Mouse (Mus musculus): Measurements from ENCODE around the gene Wwox.

The Wwox gene

GRCm38 (mm10) chr8:115159711-115160374 lies 720.4 kb downstream of the Wwox start:
- DNase-seq (ENCODE audit: low spot score): peak; percentile 67

- no peak for DNase-seq (ENCODE audit: low spot score)
Observed at GRCm38 (mm10) chr8:115160407-115160806, 721.0 kb downstream of the Wwox start.

DNA sequence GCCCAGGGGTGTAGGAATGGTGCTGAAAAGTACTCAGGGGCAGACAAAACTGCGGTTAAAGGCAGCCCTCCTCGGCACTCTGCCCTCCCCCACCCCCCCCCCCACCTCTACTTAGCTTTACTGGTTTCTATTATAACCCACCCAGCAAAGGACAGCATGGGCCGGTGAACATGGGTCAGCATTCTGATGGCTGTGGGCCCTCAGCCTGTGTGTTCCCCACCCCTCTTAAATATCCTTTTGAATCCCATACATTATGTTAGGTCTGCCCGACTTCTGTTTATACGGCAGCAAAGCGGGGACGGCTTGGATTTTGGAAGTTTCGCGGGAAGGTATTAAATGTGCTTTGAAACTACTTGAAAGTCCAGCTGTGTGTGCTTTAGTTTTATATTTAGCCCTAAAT lies 722.1 kb downstream of the Wwox start:
- no peak for DNase-seq (ENCODE audit: low spot score)

DNA sequence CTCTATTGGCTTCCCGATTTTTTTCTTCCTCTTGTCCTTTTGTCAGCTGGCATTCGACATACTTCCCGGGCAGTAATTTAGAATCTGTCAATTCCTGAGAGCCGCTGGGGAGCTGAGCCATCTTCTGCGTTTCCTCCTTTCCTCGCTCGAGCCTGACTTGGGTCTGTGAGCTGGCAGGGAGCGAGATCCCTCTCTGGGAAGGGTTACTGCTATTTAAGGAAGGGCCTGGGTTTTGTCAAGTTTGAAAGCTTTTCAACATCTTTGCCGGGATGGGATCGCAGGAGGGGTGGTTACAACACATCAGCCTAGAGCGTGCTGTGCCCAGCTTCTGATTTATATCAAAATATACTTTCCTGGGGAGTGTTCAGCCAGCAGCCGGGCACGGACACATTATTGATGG lies 725.4 kb downstream of the Wwox start:
- no peak for DNase-seq (ENCODE audit: low spot score)

DNA sequence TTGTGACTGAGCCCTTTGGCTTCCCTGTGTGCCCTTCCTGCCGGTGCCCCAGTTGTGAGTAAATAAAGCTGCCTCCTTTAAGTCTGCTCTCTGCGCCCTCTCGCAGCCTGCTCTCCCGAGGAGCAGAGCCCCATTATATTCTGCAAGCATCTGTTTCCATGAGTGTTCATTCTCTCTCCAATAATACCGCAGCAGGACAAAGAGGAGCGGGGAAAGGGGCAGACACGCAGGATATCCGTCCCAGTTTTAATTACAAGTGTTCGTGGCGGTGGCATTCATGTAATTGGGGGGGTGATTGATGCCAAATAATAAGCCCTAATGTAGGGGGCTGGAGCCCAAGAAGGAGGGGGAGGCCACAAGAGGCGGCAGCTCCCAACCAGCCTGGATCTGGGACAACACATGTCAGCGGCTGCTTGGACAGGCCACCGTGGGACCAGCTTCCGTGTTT lies 734.2 kb downstream of the Wwox start:
- DNase-seq (ENCODE audit: low spot score): peak; percentile 60

- no peak for DNase-seq (ENCODE audit: low spot score)
Observed at GRCm38 (mm10) chr8:115185431-115185964, 746.0 kb downstream of the Wwox start.

DNA sequence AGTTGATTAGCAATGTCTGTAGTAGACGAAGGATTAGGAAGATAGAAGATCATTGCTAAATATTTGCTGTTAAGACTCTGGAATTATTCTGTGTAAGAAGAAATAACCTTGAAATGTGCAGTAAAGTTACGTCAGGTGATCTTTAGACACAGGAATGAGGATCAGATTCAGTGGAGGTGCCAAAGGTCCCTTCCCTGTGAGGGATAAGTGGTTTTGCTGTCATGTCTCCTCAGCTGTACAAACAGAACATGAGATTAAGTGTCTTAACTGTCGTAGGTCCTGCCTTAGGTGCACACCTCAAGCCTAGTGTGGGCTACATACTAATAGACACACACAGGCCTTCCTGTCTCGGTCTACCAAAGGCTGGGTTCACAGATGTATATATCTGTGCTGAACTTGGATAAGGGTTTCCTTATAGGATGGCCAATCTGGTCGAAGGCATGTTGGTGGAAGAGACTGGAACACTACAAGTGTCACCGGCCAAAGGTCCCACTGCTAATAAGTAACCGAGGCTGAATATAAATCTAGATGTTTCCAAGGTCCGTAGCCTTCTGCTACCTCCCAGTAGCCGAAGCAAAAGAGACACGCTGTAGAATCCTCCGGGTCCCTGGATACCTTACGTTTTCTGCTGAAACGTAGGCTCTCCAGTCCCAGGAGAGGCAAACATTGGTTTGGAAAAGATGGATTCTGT lies 746.8 kb downstream of the Wwox start:
- no peak for DNase-seq (ENCODE audit: low spot score)

GRCm38 (mm10) chr8:115186882-115187281 lies 747.4 kb downstream of the Wwox start:
- DNase-seq (ENCODE audit: low spot score): no peak

DNA sequence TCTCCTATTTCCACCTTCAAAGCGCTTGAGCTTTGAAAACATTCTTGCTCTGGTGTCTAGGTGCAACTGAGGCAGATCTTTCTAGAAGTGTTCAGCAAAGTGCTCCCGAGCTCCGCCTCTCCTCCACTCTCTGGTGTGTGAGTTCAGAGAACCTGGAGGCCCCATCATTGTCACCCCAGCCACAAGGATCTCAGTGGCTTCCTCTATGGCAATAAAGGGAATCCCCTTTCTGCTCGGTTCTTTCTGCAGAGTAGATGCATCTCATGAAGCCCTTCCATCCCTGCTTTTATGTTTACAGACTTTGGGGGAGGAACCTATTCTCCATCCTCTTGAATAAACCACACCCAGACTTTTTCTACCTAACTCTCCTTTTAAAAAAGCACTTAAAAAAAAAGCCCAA lies 749.0 kb downstream of the Wwox start:
- no peak for DNase-seq (ENCODE audit: low spot score)

DNA sequence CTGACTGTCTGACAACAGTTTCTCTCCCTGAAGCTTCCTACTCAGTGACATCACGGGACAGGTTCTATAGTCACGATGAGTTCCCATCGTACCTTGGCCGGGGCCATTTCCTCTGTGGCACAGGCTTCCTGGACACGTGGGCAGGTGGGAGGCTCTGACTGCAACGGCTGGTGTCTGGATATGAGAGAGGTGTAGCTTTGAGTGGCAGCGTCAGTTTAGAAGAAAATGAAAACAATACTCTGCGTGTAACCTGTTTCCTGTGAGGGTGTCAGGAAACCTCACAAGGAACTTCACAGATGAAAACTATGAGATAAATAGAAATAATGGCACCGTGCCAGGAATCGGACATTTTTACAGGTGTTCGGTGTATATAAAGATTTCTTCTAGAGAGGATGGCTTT lies 750.4 kb downstream of the Wwox start:
- DNase-seq (ENCODE audit: low spot score): no peak

- no peak for DNase-seq (ENCODE audit: low spot score)
Observed at GRCm38 (mm10) chr8:115193767-115194166, 754.3 kb downstream of the Wwox start.

GRCm38 (mm10) chr8:115195334-115195733 lies 755.9 kb downstream of the Wwox start:
- DNase-seq (ENCODE audit: low spot score): no peak

- DNase-seq (ENCODE audit: low spot score): peak; percentile 52
Observed at GRCm38 (mm10) chr8:115196859-115197258, 757.4 kb downstream of the Wwox start.

DNA sequence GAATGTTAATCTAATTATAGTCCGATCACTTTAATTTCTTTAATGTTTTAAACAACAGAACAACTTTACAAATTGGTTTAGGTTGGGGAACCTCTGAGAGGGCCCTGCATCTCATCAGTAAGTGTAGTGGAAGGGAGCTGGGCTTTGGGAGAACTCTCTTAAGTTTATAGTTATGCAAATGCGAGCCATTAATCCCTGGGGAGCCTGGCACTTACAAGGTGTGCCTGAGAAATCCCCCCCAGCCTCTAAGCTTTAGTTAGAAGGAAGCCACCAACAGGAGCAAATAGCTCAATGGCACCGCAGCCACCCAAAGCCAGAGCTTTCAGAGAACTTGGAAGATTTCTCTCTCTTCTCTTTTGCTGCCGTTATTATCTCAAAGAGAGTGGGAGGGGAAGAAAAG lies 759.7 kb downstream of the Wwox start:
- no peak for DNase-seq (ENCODE audit: low spot score)

DNA sequence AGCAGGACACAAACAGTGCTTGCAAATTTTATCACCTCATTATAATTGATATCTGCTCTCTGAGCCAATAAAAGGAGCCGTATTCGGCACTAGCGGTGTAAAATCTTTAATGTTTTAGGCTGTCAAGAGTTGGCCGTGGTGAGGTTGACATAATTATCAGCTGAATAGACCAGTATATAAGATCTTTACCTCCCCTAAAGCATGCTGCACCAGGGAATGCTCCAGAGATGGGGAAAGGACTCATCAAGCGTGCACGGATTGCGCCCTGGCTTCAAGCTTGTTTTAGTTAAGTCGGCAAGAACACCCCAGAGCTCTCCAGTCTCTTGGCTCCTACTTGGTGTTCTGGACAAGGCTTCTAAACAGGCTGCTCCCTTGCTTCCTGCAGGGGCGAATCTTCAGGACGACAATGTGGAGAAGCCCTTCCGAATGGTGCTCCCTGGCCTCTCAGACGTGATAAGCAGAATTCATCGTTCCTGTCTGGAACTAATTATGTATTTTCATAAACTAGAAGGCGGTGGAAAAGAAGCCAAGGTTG lies 760.2 kb downstream of the Wwox start:
- no peak for DNase-seq (ENCODE audit: low spot score)

GRCm38 (mm10) chr8:115201726-115202125 lies 762.3 kb downstream of the Wwox start:
- DNase-seq (ENCODE audit: low spot score): no peak

DNA sequence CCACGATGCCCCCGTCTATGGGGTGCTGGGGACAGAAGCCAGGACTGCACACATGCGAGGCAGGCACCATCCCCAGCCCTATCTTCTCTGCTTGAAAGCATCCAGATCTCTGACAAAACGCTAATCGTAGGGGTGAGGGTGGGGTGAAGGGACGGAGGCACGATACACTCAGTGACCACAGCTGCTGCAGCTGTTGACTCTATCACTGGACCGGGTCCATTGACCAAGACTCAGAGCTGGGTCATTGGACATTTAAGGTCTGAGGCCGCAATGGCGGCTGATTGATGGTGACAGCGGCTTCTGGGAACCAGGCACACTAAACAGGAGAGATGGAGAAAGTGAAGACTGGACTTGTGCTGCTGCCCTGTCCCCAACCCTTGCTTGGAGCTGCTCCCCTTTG lies 768.0 kb downstream of the Wwox start:
- DNase-seq (ENCODE audit: low spot score): no peak

GRCm38 (mm10) chr8:115208415-115209192 lies 769.1 kb downstream of the Wwox start:
- no peak for DNase-seq (ENCODE audit: low spot score)

- no peak for DNase-seq (ENCODE audit: low spot score)
Observed at GRCm38 (mm10) chr8:115210014-115210413, 770.6 kb downstream of the Wwox start.

- DNase-seq (ENCODE audit: low spot score): no peak
Observed at GRCm38 (mm10) chr8:115213126-115213525, 773.7 kb downstream of the Wwox start.

DNA sequence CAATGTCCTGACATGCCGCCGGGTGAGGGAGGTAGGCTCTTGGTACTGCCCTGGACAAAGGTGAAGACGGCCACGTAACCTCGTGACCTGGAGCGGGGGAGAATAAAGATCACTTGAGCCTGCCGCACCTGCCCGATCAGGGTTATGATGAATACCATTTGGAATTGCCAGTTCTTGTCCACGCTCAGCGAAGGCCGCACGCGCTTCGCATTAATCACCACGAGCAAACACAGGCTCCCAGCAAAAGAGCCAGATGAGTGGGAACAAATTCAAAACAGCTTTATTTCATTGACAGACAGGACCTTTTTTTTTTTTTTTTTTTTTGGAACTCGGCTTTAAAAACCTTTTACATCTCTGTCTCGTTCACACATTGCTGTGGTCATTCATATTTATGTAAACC lies 775.4 kb downstream of the Wwox start:
- DNase-seq (ENCODE audit: low spot score): no peak

DNA sequence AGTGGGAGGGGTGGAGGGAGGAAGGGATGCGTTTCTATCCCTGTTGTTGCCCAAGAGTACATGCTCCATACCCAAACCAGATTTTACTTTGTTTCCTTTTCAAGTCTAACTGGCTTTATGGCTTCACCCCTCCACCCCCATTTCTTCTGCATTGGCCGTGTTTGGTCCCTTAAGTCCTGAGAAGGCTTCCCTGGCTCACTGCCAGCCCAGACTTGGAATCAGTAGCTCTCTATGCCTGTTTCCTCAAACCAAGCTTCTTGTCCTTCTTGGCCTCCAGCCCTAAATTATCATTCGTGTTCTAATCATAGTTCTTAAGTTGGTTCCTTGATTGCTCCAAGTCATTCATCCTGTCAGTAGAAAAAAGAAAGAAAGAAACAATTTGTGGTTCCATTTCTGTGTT lies 777.3 kb downstream of the Wwox start:
- DNase-seq (ENCODE audit: low spot score): no peak

DNA sequence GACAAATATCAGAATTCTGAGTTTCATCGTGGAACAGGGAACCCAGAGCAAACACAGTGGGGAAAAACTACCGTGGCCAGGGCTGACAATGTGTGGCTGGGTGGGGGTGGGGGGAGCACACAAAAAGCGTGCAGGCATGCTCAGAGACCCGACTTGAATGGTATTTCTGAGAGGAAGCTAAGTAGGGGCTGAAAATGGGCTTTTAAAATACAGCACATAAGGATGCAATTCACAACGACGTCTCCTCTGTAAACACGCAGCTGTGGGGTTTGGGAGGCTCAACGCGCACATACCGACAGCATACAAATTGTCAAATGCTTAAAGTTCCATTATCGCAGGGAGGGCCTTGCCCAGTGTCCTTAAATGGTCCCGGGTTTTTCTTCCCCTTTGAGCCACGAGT lies 783.1 kb downstream of the Wwox start:
- DNase-seq (ENCODE audit: low spot score): no peak

All from retina, embryonic 14.5 days (tissue).